Mouse (Mus musculus): Measurements from ENCODE around the gene Terb1.
A peak's percentile ranks its signal among the peaks of the same experiment; 100 is the strongest.

Terb1 gene

DNA sequence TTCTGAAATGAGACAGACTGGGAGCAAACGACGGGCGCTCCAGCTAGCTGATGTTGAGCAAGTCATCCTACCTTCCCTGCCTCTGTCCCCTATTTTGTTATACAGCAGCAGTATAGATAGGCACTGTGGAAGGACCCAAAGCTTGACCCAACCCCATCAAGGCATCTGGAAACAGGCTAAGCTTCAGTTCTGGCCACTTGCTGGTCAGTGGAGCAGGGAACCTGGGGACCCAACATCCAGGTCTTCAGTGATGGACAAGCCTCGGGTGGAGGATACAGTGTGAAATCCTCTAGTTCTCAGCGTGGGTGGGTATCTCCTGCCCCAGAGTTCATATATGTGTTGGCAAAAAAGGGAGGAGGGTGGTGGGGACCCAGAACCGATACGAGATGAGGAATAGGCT, 30.5 kb upstream of the Terb1 start:
- Histone ChIP-seq H3K36me3 (ENCODE audit: insufficient read depth, low read length) (no peaks in the 10 kb centered on the region), H3K4me1 (replicated peaks; ENCODE audit: low read depth, low read length) (peaks cover 23% of the 10 kb centered on the region), H3K27me3 (ENCODE audit: insufficient read depth, low read length) (peaks cover 73% of the 10 kb centered on the region), H3K4me3 (replicated peaks; ENCODE audit: low read length) (peak overlapping the region; percentile 81), H3K9me3 (ENCODE audit: low read length) (no peaks in the 10 kb centered on the region)
- no peak for TF ChIP-seq CTCF (conservative IDR thresholded peaks at IDR 0.05; ENCODE audit: low read length)
- no peak for TF ChIP-seq POU5F1 (IDR thresholded peaks at IDR 0.05; ENCODE audit: borderline replicate concordance, low read length)
- TF ChIP-seq NANOG (IDR thresholded peaks at IDR 0.05; ENCODE audit: borderline replicate concordance, low read length) = no peak

DNA sequence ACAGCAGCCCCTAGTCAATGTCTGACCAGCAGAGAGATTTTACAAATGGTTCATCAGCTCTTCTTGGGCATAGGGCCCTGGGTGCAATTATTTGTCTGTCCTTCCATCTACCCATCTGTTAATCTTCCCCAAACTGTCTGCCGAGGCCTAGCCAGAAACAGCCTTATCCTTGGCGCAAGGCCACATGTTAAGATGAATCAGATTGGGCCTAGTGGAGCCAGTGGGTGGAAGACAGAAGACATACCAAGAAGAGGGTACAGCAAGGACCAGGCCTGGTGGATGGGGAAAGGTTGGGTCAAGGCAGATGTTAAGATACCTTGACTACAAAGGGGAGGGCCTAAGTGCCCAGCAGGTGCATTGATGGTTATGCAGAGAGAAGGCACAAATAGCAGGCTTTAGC, 29.9 kb upstream of the Terb1 start:
- Histone ChIP-seq H3K36me3 (ENCODE audit: insufficient read depth, low read length) (no peaks in the 10 kb centered on the region), H3K4me1 (replicated peaks; ENCODE audit: low read depth, low read length) (peaks cover 30% of the 10 kb centered on the region), H3K9me3 (ENCODE audit: low read length) (no peaks in the 10 kb centered on the region), H3K27me3 (ENCODE audit: insufficient read depth, low read length) (peaks cover 73% of the 10 kb centered on the region), H3K4me3 (replicated peaks; ENCODE audit: low read length) (no peak overlapping the region)
- no peak for TF ChIP-seq CTCF (conservative IDR thresholded peaks at IDR 0.05; ENCODE audit: low read length)
- TF ChIP-seq POU5F1 (IDR thresholded peaks at IDR 0.05; ENCODE audit: borderline replicate concordance, low read length) = no peak
- no peak for TF ChIP-seq NANOG (IDR thresholded peaks at IDR 0.05; ENCODE audit: borderline replicate concordance, low read length)

DNA sequence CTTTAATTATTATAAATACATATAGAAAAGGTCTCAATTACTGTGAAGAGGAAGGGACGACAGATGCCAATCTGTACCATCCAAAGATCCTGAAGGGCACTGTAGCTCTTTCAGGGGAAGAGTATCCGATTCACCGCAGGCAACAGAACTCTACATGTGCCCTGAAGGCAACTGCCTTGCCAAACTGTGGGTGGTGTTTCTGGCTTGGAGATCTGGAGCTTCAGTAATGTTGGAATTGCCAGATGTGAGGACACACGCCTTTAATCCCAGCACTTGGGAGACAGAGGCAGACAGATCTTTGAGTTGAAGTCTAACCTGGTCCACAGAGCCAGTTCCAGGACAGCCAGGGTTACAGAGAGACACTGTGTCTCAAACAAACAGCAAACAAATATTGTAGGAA, 29.2 kb upstream of the Terb1 start:
- H3K4me3 ChIP-seq (replicated peaks; ENCODE audit: low read length) = no peak overlapping the region
- peaks cover 66% of the 10 kb centered on the region for H3K27me3 ChIP-seq (ENCODE audit: insufficient read depth, low read length)
- TF ChIP-seq NANOG (IDR thresholded peaks at IDR 0.05; ENCODE audit: borderline replicate concordance, low read length) = no peak
- no peak for TF ChIP-seq POU5F1 (IDR thresholded peaks at IDR 0.05; ENCODE audit: borderline replicate concordance, low read length)
- TF ChIP-seq CTCF (conservative IDR thresholded peaks at IDR 0.05; ENCODE audit: low read length) = no peak
- H3K4me1 ChIP-seq (replicated peaks; ENCODE audit: low read depth, low read length) = peaks cover 30% of the 10 kb centered on the region
- no peaks in the 10 kb centered on the region for H3K9me3 ChIP-seq (ENCODE audit: low read length)
- H3K36me3 ChIP-seq (ENCODE audit: insufficient read depth, low read length) = no peaks in the 10 kb centered on the region

- TF ChIP-seq POU5F1 (IDR thresholded peaks at IDR 0.05; ENCODE audit: borderline replicate concordance, low read length) = no peak
- TF ChIP-seq CTCF (conservative IDR thresholded peaks at IDR 0.05; ENCODE audit: low read length) = no peak
- no peak for TF ChIP-seq NANOG (IDR thresholded peaks at IDR 0.05; ENCODE audit: borderline replicate concordance, low read length)
- Histone ChIP-seq H3K4me1 (replicated peaks; ENCODE audit: low read depth, low read length) (peaks cover 26% of the 10 kb centered on the region), H3K9me3 (ENCODE audit: low read length) (no peaks in the 10 kb centered on the region), H3K27me3 (ENCODE audit: insufficient read depth, low read length) (peaks cover 37% of the 10 kb centered on the region), H3K36me3 (ENCODE audit: insufficient read depth, low read length) (peaks cover 3% of the 10 kb centered on the region; the same call in 1 of the 2 replicates), H3K4me3 (replicated peaks; ENCODE audit: low read length) (no peak overlapping the region)
Measured at GRCm38 (mm10) chr8:104536028-104536427, 26.3 kb upstream of the Terb1 start.

GRCm38 (mm10) chr8:104535378-104535777, 25.7 kb upstream of the Terb1 start:
- Histone ChIP-seq H3K4me3 (replicated peaks; ENCODE audit: low read length) (no peak overlapping the region), H3K36me3 (ENCODE audit: insufficient read depth, low read length) (peaks cover 4% of the 10 kb centered on the region), H3K9me3 (ENCODE audit: low read length) (no peaks in the 10 kb centered on the region), H3K27me3 (ENCODE audit: insufficient read depth, low read length) (peaks cover 31% of the 10 kb centered on the region), H3K4me1 (replicated peaks; ENCODE audit: low read depth, low read length) (peaks cover 25% of the 10 kb centered on the region)
- TF ChIP-seq CTCF (conservative IDR thresholded peaks at IDR 0.05; ENCODE audit: low read length) (no peak), NANOG (IDR thresholded peaks at IDR 0.05; ENCODE audit: borderline replicate concordance, low read length) (no peak), POU5F1 (IDR thresholded peaks at IDR 0.05; ENCODE audit: borderline replicate concordance, low read length) (no peak)

DNA sequence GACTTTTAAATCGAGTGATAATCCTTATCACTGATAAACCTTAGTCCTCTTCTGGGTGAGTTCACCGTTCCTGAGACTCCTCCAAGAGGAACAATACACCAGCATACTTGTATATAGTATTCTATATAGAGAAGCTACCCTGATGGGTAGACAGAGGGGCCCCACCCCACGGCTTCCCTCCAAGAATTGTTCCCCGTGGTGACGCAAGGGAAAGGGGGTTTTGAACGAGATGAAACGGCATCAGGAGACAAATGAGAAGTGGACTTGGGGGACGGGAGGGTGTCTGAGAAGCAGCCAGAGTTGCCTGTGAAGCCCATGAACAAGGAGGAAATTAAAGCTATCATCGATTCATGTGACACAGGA, 25.1 kb upstream of the Terb1 start:
- Histone ChIP-seq H3K4me3 (replicated peaks; ENCODE audit: low read length) (peak overlapping the region; percentile 97), H3K36me3 (ENCODE audit: insufficient read depth, low read length) (peaks cover 10% of the 10 kb centered on the region), H3K4me1 (replicated peaks; ENCODE audit: low read depth, low read length) (peaks cover 20% of the 10 kb centered on the region), H3K27me3 (ENCODE audit: insufficient read depth, low read length) (peaks cover 25% of the 10 kb centered on the region), H3K9me3 (ENCODE audit: low read length) (no peaks in the 10 kb centered on the region)
- TF ChIP-seq CTCF (conservative IDR thresholded peaks at IDR 0.05; ENCODE audit: low read length) = no peak; the same call in 1 of the 2 replicates
- TF ChIP-seq NANOG (IDR thresholded peaks at IDR 0.05; ENCODE audit: borderline replicate concordance, low read length) = no peak
- no peak for TF ChIP-seq POU5F1 (IDR thresholded peaks at IDR 0.05; ENCODE audit: borderline replicate concordance, low read length)

GRCm38 (mm10) chr8:104533971-104534778, 24.5 kb upstream of the Terb1 start, which contains the start of the genes Nae1 and Car7:
Nae1 (minus strand) TSS chr8:104534637.
Car7 (plus strand) TSS chr8:104534689.
- TF ChIP-seq NANOG (IDR thresholded peaks at IDR 0.05; ENCODE audit: borderline replicate concordance, low read length) (no peak), CTCF (conservative IDR thresholded peaks at IDR 0.05; ENCODE audit: low read length) (peak; percentile 11; the same call in 1 of the 2 replicates), POU5F1 (IDR thresholded peaks at IDR 0.05; ENCODE audit: borderline replicate concordance, low read length) (no peak)
- peaks cover 16% of the 10 kb centered on the region for H3K36me3 ChIP-seq (ENCODE audit: insufficient read depth, low read length)
- no peaks in the 10 kb centered on the region for H3K9me3 ChIP-seq (ENCODE audit: low read length)
- peak within 1 kb of the TSS; percentile 97 for H3K4me3 ChIP-seq (replicated peaks; ENCODE audit: low read length)
- peaks cover 20% of the 10 kb centered on the region for H3K4me1 ChIP-seq (replicated peaks; ENCODE audit: low read depth, low read length)
- H3K27me3 ChIP-seq (ENCODE audit: insufficient read depth, low read length) = peaks cover 19% of the 10 kb centered on the region

DNA sequence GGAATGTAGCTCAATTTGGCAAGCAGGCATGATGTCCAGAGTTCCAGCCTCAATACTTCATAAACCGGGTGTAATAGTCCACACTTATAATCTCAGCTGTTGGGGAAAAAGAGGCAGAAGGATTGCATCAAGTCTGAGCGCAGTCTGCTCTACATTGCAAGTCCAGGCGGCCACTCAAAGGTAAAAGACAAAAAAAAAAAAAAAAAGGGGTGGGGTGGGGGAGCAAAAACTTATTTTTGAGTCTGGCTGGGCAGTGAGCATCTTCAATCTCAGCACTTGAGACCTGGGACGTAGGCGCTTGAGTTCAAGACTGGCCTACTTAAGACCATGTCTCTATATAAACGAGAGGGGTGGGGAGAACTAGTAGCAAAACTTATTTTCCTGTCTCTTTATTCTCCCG, 23.8 kb upstream of the Terb1 start:
- Histone ChIP-seq H3K27me3 (ENCODE audit: insufficient read depth, low read length) (peaks cover 13% of the 10 kb centered on the region), H3K4me3 (replicated peaks; ENCODE audit: low read length) (peak overlapping the region; percentile 97), H3K36me3 (ENCODE audit: insufficient read depth, low read length) (peaks cover 17% of the 10 kb centered on the region), H3K9me3 (ENCODE audit: low read length) (no peaks in the 10 kb centered on the region), H3K4me1 (replicated peaks; ENCODE audit: low read depth, low read length) (peaks cover 20% of the 10 kb centered on the region)
- no peak for TF ChIP-seq NANOG (IDR thresholded peaks at IDR 0.05; ENCODE audit: borderline replicate concordance, low read length)
- TF ChIP-seq POU5F1 (IDR thresholded peaks at IDR 0.05; ENCODE audit: borderline replicate concordance, low read length) = no peak
- TF ChIP-seq CTCF (conservative IDR thresholded peaks at IDR 0.05; ENCODE audit: low read length) = no peak
